Mouse (Mus musculus) regulatory T cell (primary cell): ENCODE measurements around the gene Amph.
"Not testable (repeated sequence)": the region's sequence is repeated elsewhere in the genome, so short reads cannot be mapped to it uniquely, and the experiment has no call there.

Experiments
- in situ Hi-C: fragments of 300-600 bp; cut with MboI, MseI; formaldehyde crosslinking; loops from one replicate; pipeline ENCODE4 v1.15.1; 2025; ENCODE audit warnings: high pct_unique_total_duplicates

Amph gene

GRCm38 (mm10) chr13:18948171-18949028, at the start of gene Amph:
TSS of gene Amph (plus strand) at chr13:18948205.
- in situ Hi-C loops, result no loop called here

- in situ Hi-C loops, result no loop called here
These were observed 44.4 kb upstream of the Amph start for GRCm38 (mm10) chr13:18903623-18904022.

GRCm38 (mm10) chr13:18914774-18915173, 33.2 kb upstream of the Amph start:
- in situ Hi-C loops, result no loop called here

GRCm38 (mm10) chr13:18933191-18933590, 14.8 kb upstream of the Amph start:
- in situ Hi-C loops, result not testable (repeated sequence)

GRCm38 (mm10) chr13:18947686-18948085, 319 bp upstream of the Amph start:
- in situ Hi-C loops, result no loop called here

- in situ Hi-C loops, result no loop called here
These were observed 985 bp downstream of the Amph start for GRCm38 (mm10) chr13:18949029-18949350.

GRCm38 (mm10) chr13:18949626-18950200, 1.7 kb downstream of the Amph start:
- in situ Hi-C loops, result no loop called here

GRCm38 (mm10) chr13:18953575-18953974, 5.6 kb downstream of the Amph start:
- in situ Hi-C loops, result no loop called here

- in situ Hi-C loops, result no loop called here
These were observed 8.3 kb downstream of the Amph start for GRCm38 (mm10) chr13:18956065-18956913.

GRCm38 (mm10) chr13:18957028-18957427, 9.0 kb downstream of the Amph start:
- in situ Hi-C loops, result no loop called here

- in situ Hi-C loops, result no loop called here
These were observed 24.6 kb downstream of the Amph start for GRCm38 (mm10) chr13:18972571-18972970.

- in situ Hi-C loops, result no loop called here
These were observed 26.3 kb downstream of the Amph start for GRCm38 (mm10) chr13:18974351-18974750.

GRCm38 (mm10) chr13:18987266-18987665, 39.3 kb downstream of the Amph start:
- in situ Hi-C loops, result no loop called here

- in situ Hi-C loops, result no loop called here
These were observed 40.3 kb downstream of the Amph start for GRCm38 (mm10) chr13:18988323-18988722.

GRCm38 (mm10) chr13:18989185-18989714, 41.2 kb downstream of the Amph start:
- in situ Hi-C loops, result no loop called here

GRCm38 (mm10) chr13:19002502-19002901, 54.5 kb downstream of the Amph start:
- in situ Hi-C loops, result no loop called here

GRCm38 (mm10) chr13:19004406-19004805, 56.4 kb downstream of the Amph start:
- in situ Hi-C loops, result no loop called here

- in situ Hi-C loops, result no loop called here
These were observed 60.4 kb downstream of the Amph start for GRCm38 (mm10) chr13:19008440-19008839.

GRCm38 (mm10) chr13:19014825-19015375, 66.9 kb downstream of the Amph start:
- in situ Hi-C loops, result no loop called here

- in situ Hi-C loops, result no loop called here
These were observed 73.5 kb downstream of the Amph start for GRCm38 (mm10) chr13:19021529-19021928.

- in situ Hi-C loops, result no loop called here
These were observed 74.3 kb downstream of the Amph start for GRCm38 (mm10) chr13:19022310-19022709.
